Mouse (Mus musculus): ENCODE data around the gene Ehf. TPM values are rescaled to one million over a fixed set of nuclear protein-coding genes. Genes with fewer than 3 reads are reported as not detected.

Gene Ehf
- polyA plus RNA-seq, 1 experiment, result not detected

DNA sequence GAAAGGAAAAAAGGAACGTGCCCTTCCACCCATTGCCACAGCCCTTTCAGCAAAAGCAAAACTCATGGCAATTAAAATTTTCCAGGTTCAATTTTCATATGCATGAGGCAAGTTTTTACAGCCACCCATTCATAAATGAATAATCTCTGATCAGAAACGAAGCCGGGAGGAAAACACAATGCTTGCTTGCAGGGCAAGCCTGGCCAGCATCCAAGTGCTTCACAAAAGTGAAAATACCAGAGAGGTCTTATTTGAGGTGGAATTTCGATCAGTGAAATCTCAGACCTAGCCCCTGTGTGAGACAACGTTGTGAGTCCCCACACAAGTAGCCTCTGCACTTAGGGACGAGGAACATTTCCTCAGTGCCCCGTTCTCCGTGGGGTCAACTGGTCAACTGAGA, 19.3 kb downstream of the Ehf start:
- Histone ChIP-seq H3K27ac (ENCODE audit: insufficient read depth, low read length) (no peak overlapping the region), H3K4me1 (ENCODE audit: control insufficient read depth, insufficient read depth, low read length) (no peaks in the 10 kb centered on the region)
- TF ChIP-seq CTCF (IDR thresholded peaks at IDR 0.05; ENCODE audit: borderline replicate concordance, insufficient read depth, low read length), result no peak
- no peak for TF ChIP-seq POLR2A (IDR thresholded peaks at IDR 0.05; ENCODE audit: low read depth, low read length)

DNA sequence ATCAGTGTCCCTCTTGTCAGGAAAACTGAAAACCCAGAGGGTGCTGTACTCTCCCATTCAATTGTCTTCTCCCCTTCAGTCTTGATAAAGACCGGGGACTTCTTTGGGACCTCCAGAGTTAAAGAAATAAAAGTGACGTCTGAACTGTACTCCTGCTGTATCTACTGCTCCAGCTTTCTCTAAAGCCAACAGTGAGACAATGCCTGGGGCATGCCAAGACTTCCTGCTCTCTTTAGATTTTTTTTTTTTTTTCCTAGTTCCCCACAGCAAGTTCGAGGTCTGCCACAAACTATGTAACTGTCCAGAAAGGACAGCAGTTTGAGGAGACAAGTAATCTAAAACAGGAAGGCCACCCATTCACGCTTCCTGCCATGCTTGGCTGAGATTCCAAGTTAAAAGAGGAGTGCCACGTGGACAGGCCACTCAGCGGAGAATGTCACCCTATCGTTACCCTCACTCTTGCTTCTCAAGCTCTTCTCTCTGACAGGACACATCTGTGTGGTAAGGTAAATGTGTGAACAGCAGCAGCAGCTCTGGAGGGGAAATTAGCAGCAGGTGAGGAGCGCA, 20.8 kb downstream of the Ehf start:
- no peaks in the 10 kb centered on the region for H3K4me1 ChIP-seq (ENCODE audit: control insufficient read depth, insufficient read depth, low read length)
- TF ChIP-seq CTCF (IDR thresholded peaks at IDR 0.05; ENCODE audit: borderline replicate concordance, insufficient read depth, low read length) (no peak), POLR2A (IDR thresholded peaks at IDR 0.05; ENCODE audit: low read depth, low read length) (no peak)
- H3K27ac ChIP-seq (ENCODE audit: insufficient read depth, low read length), result no peak overlapping the region
- H3K4me3 ChIP-seq (ENCODE audit: insufficient read depth, low read length), result no peak overlapping the region

More for the DNA sequence above, 19.3 kb downstream of the Ehf start:
- no peak overlapping the region for H3K4me3 ChIP-seq (ENCODE audit: insufficient read depth, low read length)

DNA sequence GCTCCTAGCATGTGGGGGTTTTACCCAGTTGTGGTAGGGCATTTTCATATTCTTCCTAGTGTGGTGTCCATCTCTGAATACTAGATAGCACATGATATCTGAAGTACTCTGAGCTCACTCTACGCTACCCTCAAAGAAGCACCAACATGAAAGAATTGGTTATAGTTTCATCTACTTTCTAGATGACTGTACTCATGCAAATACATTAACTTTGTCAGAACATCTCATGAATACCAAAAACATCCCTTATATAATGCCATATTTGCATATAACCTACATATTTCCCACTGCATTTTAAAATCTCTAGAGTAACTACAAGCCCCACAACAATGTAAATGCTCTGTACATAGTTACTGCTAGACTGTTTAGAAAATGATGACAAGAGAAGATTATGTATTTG, 23.2 kb downstream of the Ehf start:
- H3K4me1 ChIP-seq (ENCODE audit: control insufficient read depth, insufficient read depth, low read length), result no peaks in the 10 kb centered on the region
- no peak overlapping the region for H3K4me3 ChIP-seq (ENCODE audit: insufficient read depth, low read length)
- no peak for TF ChIP-seq POLR2A (IDR thresholded peaks at IDR 0.05; ENCODE audit: low read depth, low read length)
- TF ChIP-seq CTCF (IDR thresholded peaks at IDR 0.05; ENCODE audit: borderline replicate concordance, insufficient read depth, low read length), result no peak
- no peak overlapping the region for H3K27ac ChIP-seq (ENCODE audit: insufficient read depth, low read length)

DNA sequence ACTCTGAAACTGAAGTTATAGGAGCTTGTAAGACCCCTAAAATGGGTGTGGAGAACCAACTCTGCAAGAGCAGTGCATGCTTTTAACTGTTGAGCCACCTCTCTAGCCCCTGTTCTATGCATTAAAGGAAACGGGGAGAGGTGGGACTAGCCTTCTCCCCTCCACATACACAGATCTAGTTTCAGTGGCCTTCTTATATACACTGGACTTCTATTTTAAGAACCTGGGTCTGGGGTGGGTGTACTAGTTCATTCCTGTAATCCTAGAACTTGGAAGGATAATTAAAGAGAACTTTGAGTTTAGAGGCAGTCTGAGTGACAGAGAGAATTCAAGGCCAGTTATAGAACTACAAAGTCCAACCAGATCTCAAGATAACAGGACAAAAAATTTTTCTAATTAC, 24.6 kb downstream of the Ehf start:
- Histone ChIP-seq H3K4me1 (ENCODE audit: control insufficient read depth, insufficient read depth, low read length) (no peaks in the 10 kb centered on the region), H3K4me3 (ENCODE audit: insufficient read depth, low read length) (no peak overlapping the region), H3K27ac (ENCODE audit: insufficient read depth, low read length) (no peak overlapping the region)
- TF ChIP-seq POLR2A (IDR thresholded peaks at IDR 0.05; ENCODE audit: low read depth, low read length), result no peak
- no peak for TF ChIP-seq CTCF (IDR thresholded peaks at IDR 0.05; ENCODE audit: borderline replicate concordance, insufficient read depth, low read length)

DNA sequence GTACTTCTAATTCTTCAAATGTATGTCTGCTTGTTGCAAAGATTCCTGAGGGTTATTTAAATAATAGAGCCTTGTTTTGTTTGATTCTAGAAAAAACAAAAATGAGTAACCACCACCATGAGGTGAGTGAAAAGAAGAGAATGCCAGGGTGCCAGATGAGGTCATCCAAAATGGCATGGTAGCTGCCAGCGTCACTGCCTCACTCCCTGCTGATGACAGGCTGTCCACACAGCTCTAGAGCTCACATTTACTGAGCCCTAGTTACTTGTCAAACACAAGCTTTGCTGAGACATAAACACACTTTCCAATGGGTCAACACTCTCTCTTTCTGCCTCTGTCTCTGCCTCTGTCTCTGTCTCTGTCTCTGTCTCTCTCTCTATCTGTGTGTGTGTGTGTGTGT, 25.3 kb downstream of the Ehf start:
- TF ChIP-seq POLR2A (IDR thresholded peaks at IDR 0.05; ENCODE audit: low read depth, low read length) (no peak), CTCF (IDR thresholded peaks at IDR 0.05; ENCODE audit: borderline replicate concordance, insufficient read depth, low read length) (no peak)
- Histone ChIP-seq H3K4me1 (ENCODE audit: control insufficient read depth, insufficient read depth, low read length) (no peaks in the 10 kb centered on the region), H3K4me3 (ENCODE audit: insufficient read depth, low read length) (no peak overlapping the region), H3K27ac (ENCODE audit: insufficient read depth, low read length) (no peak overlapping the region)

DNA sequence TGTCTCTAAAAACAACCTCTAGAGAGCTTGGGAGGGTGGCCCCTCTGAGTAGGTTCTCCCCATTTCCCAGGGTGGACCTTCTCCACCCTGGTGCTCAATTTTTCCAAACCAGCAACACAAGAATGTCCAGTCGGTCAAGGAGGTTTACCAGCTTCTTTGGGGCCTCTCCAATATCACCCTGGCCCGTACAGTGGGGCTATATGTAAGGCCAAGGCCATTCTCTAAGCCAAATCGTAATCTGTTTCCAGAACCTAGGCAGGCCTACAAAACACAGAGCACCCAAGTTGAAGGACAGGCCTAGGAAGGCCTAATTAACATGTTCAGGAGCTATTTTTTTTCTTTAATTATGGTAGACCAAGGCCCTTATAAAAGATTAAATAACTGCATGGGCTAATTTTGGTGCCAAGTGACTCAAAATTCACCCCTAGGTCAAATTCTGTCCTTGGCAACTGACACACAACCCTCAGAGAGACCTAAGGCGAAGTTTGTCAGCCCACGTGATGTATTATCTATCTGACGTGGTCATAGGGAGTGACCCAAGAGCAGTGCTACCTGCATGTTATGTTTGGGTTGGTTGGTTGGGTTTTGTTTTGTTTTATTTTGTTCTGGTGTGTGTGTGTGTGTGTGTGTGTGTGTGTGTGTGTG, 27.6 kb downstream of the Ehf start:
- no peak overlapping the region for H3K4me3 ChIP-seq (ENCODE audit: insufficient read depth, low read length)
- no peaks in the 10 kb centered on the region for H3K4me1 ChIP-seq (ENCODE audit: control insufficient read depth, insufficient read depth, low read length)
- TF ChIP-seq CTCF (IDR thresholded peaks at IDR 0.05; ENCODE audit: borderline replicate concordance, insufficient read depth, low read length) (no peak), POLR2A (IDR thresholded peaks at IDR 0.05; ENCODE audit: low read depth, low read length) (no peak)
- no peak overlapping the region for H3K27ac ChIP-seq (ENCODE audit: insufficient read depth, low read length)

DNA sequence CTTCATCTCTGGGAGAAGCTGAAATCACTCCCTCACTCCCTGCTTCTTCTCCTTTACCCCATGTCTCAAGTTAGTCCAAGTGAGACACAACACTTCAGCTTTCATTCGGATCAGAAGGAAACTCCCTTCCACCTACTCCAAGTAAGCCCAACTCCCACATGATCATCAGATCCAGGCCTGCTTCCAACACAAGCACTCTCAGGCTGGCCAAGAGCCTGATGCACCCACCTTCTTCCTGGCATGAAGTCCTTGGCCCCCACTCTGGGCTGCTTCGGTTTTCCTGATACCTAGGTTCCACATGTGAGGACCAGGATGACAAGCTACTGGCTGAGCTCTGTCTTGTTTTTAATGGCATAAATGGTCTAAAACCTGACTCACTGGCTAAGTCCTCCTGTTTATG, 28.3 kb downstream of the Ehf start:
- TF ChIP-seq POLR2A (IDR thresholded peaks at IDR 0.05; ENCODE audit: low read depth, low read length) (no peak), CTCF (IDR thresholded peaks at IDR 0.05; ENCODE audit: borderline replicate concordance, insufficient read depth, low read length) (no peak)
- Histone ChIP-seq H3K4me1 (ENCODE audit: control insufficient read depth, insufficient read depth, low read length) (no peaks in the 10 kb centered on the region), H3K4me3 (ENCODE audit: insufficient read depth, low read length) (no peak overlapping the region), H3K27ac (ENCODE audit: insufficient read depth, low read length) (no peak overlapping the region)

DNA sequence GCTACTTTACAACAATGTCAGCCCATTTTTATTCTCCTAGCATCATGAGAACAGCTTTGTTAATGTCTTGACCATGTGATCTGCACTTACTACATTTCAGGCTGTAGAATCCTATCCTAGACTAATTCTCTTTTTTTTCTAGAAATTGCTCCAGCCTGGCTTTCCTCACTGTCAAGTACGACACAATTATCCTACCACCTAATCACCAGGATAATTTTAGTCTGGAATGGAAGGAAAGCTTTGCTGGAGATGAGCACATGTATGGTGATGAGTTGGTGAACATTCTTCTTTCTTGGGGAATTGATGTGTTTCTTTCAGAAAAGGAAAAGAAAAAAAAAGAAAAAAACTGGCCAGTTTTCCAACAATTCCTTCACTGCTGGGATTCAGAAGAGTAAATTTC, 28.8 kb downstream of the Ehf start:
- Histone ChIP-seq H3K4me3 (ENCODE audit: insufficient read depth, low read length) (no peak overlapping the region), H3K4me1 (ENCODE audit: control insufficient read depth, insufficient read depth, low read length) (no peaks in the 10 kb centered on the region), H3K27ac (ENCODE audit: insufficient read depth, low read length) (no peak overlapping the region)
- no peak for TF ChIP-seq CTCF (IDR thresholded peaks at IDR 0.05; ENCODE audit: borderline replicate concordance, insufficient read depth, low read length)
- TF ChIP-seq POLR2A (IDR thresholded peaks at IDR 0.05; ENCODE audit: low read depth, low read length), result no peak

DNA sequence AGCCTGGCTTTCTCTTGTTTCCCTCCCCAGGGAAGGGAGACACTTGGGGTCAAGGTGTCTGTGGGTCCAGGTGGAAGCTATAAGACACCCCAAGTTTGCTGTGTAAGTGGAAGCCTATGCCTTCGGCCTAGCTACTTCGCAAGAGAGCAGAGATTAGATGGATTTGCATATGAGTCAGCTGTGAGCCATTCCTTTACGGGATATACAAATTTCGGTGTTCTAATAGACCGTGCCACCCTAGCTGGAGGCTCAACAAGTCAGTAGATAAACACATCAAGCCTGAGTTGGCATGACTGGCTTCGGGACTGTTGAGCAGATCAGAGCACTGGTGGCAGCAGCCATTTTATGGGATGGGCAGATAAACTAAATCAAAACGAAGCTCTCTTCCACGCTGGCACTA, 31.6 kb downstream of the Ehf start:
- TF ChIP-seq POLR2A (IDR thresholded peaks at IDR 0.05; ENCODE audit: low read depth, low read length) (no peak), CTCF (IDR thresholded peaks at IDR 0.05; ENCODE audit: borderline replicate concordance, insufficient read depth, low read length) (no peak)
- Histone ChIP-seq H3K4me1 (ENCODE audit: control insufficient read depth, insufficient read depth, low read length) (no peaks in the 10 kb centered on the region), H3K4me3 (ENCODE audit: insufficient read depth, low read length) (no peak overlapping the region), H3K27ac (ENCODE audit: insufficient read depth, low read length) (no peak overlapping the region)

DNA sequence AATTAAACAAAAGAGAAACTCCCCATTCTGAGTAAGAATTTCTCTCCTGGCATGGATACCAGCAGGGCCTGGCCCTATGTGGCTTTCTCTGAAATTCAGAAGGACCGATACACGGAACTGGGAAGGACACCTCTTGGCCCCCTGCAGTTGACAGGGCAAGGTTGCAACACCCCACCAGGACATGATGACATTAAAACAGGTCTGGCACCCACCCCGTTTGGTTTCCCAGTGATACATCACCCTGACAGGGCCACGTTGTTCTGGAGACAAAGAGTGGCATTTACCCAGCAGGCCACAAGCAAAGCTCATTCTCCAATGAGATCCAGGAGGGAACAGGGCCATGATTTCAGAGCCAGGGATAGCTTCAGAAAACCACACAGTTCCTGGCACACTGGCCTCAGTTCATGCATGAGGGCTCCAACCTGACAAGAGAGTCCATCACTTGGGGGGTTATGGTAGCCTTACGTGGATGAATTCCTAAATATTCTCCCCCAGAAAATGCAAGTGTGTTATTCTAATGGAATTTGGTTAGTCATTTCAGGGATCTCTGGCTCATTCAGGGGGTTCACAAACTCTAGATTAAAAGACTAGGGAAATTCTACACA, 32.4 kb downstream of the Ehf start:
- H3K4me3 ChIP-seq (ENCODE audit: insufficient read depth, low read length), result no peak overlapping the region
- no peaks in the 10 kb centered on the region for H3K4me1 ChIP-seq (ENCODE audit: control insufficient read depth, insufficient read depth, low read length)
- TF ChIP-seq POLR2A (IDR thresholded peaks at IDR 0.05; ENCODE audit: low read depth, low read length) (no peak), CTCF (IDR thresholded peaks at IDR 0.05; ENCODE audit: borderline replicate concordance, insufficient read depth, low read length) (no peak)
- no peak overlapping the region for H3K27ac ChIP-seq (ENCODE audit: insufficient read depth, low read length)
